Mouse (Mus musculus): Measurements from ENCODE around the gene Sfn. TPM values are rescaled to one million over a fixed set of nuclear protein-coding genes. Genes with fewer than 3 reads are reported as not detected.
A peak's percentile ranks its signal among the peaks of the same experiment; 100 is the strongest.
"Not testable (repeated sequence)": the region's sequence is repeated elsewhere in the genome, so short reads cannot be mapped to it uniquely, and the experiment has no call there.

Gene Sfn
- 2.7 and 3.9 TPM in 2 replicates for polyA plus RNA-seq (2014; fragmentation: Nextera tagmentation; extraction: Ambion mirVana)

DNA sequence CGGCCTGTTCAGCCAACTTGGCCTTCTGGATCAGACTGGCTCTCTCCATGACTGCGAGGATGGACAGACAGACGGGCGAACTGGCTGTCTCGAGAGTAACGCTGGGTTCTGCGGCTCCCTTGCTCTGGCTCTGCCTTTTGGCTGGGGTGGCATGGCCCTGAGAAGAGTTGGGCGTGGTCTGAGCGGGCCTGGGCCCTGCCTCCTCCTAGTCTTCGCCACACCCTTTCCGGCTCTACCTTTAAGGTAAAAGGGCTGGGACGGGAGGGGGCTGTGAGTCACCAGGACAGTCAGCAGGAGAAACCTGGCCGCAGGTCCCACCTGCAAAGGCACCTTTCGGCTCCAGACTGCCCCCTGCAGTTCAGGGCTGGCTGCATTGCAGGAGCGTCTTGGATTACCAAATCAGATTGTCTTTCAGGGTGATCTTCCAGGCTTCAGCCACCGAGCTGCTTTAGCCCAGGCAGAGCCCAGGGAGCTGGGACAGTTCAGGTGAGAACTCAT is at the start of gene Sfn:
Sfn (minus strand) TSS at position 448 of the 498 bp plus-strand sequence.
- Histone ChIP-seq H3K4me1 (replicated peaks; ENCODE audit: control insufficient read depth, insufficient read depth, low read length) (no peaks in the 10 kb centered on the region), H3K4me3 (replicated peaks; ENCODE audit: low read length) (no peak within 1 kb of the TSS), H3K9ac (no peak within 1 kb of the TSS), H3K9me3 (ENCODE audit: control insufficient read depth, low read length) (no peaks in the 10 kb centered on the region), H3K36me3 (replicated peaks; ENCODE audit: control insufficient read depth, insufficient read depth) (peaks cover 31% of the 10 kb centered on the region), H3K27ac (no peak within 1 kb of the TSS), H3K27me3 (ENCODE audit: control insufficient read depth, insufficient read depth, low read length) (peaks cover 57% of the 10 kb centered on the region), H3K4me2 (replicated peaks) (peak within 1 kb of the TSS; percentile 17)
- 3% methylated on average over 16 of the region's 16 CpGs for WGBS
- DNase-seq (ENCODE audit: low spot score) (no peak), ATAC-seq (ENCODE audit: low FRiP score) (no peak)

DNA sequence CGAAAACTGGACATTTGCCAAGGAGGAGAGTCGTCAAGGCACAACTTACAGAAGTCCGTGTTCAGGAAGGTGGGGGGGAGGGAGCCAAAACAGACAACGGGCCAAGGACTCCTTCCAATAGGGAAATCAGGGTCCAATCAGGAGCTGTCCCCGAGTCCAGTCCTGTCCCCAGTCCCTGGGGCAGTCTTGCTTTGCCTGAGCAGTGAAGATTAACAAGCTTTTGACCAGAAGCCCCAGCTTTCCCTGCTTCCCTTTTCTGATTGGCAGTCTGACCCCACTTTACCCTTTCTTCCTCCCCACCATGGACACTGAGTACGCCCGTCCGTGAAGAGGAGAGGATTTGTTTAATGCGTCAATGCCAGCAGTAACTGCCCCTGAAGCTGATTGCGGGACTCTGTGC is 49.5 kb upstream of the Sfn start:
- Histone ChIP-seq H3K4me3 (replicated peaks; ENCODE audit: low read length) (no peak overlapping the region), H3K9ac (no peak overlapping the region), H3K27ac (no peak overlapping the region), H3K9me3 (ENCODE audit: control insufficient read depth, low read length) (no peaks in the 10 kb centered on the region), H3K27me3 (ENCODE audit: control insufficient read depth, insufficient read depth, low read length) (no peaks in the 10 kb centered on the region), H3K4me1 (replicated peaks; ENCODE audit: control insufficient read depth, insufficient read depth, low read length) (no peaks in the 10 kb centered on the region), H3K36me3 (replicated peaks; ENCODE audit: control insufficient read depth, insufficient read depth) (no peaks in the 10 kb centered on the region), H3K4me2 (replicated peaks) (no peak overlapping the region)
- 47% methylated on average over 10 of the region's 10 CpGs for WGBS
- no peak for ATAC-seq (ENCODE audit: low FRiP score)
- no peak for DNase-seq (ENCODE audit: low spot score)

DNA sequence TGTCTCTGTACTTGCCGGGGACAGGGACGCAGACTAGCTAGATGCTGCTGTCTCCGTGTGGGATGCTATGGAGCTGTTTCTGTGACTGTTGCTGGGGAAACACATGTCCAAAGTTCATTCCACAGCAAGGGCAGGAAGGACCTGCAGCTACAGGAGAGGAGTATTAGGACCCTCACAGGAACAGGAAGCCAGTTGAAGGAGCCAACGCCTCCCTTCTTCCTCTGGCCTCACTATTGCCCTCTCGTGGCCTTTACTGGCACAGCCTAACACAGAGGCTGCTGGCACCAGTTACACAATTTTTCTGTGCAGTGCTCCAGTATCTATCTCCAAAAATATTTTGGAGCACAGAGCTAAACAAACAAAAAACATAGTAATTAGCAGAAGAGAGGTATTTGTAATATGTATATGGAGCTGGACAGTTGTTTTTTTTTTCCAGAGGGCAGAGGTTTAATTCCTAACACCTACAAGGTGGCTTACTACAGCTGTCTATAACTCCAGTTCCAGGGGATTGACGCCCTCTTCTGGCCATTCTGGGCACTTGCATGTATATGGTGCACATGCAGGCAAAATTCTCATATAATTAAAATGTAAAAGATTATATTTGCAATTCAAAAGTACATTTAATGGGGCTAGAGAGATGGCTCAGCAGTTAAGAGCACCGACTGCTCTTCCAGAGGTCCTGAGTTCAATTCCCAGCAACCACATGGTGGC is 48.2 kb upstream of the Sfn start, which contains the start of gene Zdhhc18:
Zdhhc18 (minus strand) TSS at position 166 of the 711 bp plus-strand sequence.
- no peaks in the 10 kb centered on the region for H3K4me1 ChIP-seq (replicated peaks; ENCODE audit: control insufficient read depth, insufficient read depth, low read length)
- H3K9me3 ChIP-seq (ENCODE audit: control insufficient read depth, low read length) = no peaks in the 10 kb centered on the region
- DNase-seq (ENCODE audit: low spot score) = peak; percentile 75
- no peaks in the 10 kb centered on the region for H3K27me3 ChIP-seq (ENCODE audit: control insufficient read depth, insufficient read depth, low read length)
- H3K27ac ChIP-seq = no peak within 1 kb of the TSS
- no peaks in the 10 kb centered on the region for H3K36me3 ChIP-seq (replicated peaks; ENCODE audit: control insufficient read depth, insufficient read depth)
- ATAC-seq (ENCODE audit: low FRiP score) = no peak
- no peak within 1 kb of the TSS for H3K9ac ChIP-seq
- peak within 1 kb of the TSS; percentile 38 for H3K4me2 ChIP-seq (replicated peaks)
- H3K4me3 ChIP-seq (replicated peaks; ENCODE audit: low read length) = 0 out of 2 replicates have a peak within 1 kb of the TSS, but pooled peaks have one; percentile 2
- WGBS = 34% methylated on average over 7 of the region's 7 CpGs

DNA sequence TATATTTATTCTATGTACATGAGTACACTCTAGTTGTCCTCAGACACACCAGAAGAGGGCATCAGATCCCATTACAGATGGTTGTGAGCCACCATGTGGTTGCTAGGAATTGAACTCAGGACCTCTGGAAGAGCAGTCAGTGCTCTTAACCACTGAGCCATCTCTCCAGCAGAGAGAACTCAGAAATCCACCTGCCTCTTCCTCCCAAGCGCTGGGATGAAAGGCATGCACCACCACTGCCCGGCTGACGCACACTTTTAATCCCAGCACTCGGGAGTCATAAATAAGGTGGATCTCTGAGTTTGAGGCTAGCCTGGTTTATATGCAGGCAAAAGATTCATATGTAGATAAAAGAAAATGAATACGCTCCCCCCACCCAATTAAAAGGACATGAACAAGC is 47.5 kb upstream of the Sfn start:
- ATAC-seq (ENCODE audit: low FRiP score); H3K4me1 ChIP-seq (replicated peaks; ENCODE audit: control insufficient read depth, insufficient read depth, low read length); DNase-seq (ENCODE audit: low spot score); H3K27me3 ChIP-seq (ENCODE audit: control insufficient read depth, insufficient read depth, low read length); H3K36me3 ChIP-seq (replicated peaks; ENCODE audit: control insufficient read depth, insufficient read depth); H3K27ac ChIP-seq; H3K9ac ChIP-seq; H3K9me3 ChIP-seq (ENCODE audit: control insufficient read depth, low read length): not testable (repeated sequence)
- 87% methylated on average over 5 of the region's 5 CpGs for WGBS
- 0 out of 2 replicates have a peak overlapping the region, but pooled peaks have one; percentile 2 for H3K4me3 ChIP-seq (replicated peaks; ENCODE audit: low read length)
- peak overlapping the region; percentile 38 for H3K4me2 ChIP-seq (replicated peaks)

DNA sequence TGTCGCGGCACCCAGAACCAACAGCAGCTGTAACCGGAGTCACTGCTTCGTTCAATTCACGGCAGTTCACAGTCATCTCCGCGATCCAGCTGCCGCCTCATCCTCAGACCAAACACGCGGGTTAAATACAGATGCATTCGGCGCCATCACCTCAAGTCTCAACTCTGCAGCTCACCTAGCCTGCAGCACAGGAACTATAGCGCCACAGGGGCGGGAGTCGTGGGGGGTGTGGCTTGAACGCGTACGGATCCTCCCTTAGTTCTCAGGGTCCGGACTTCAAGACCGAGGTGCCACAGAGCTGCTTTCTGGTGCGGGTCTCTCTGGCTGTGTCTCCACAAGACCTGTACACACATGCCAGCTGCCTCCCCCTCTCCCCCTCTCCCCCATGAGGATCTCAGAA is 43.7 kb upstream of the Sfn start:
- no peaks in the 10 kb centered on the region for H3K36me3 ChIP-seq (replicated peaks; ENCODE audit: control insufficient read depth, insufficient read depth)
- no peak overlapping the region for H3K4me3 ChIP-seq (replicated peaks; ENCODE audit: low read length)
- no peaks in the 10 kb centered on the region for H3K4me1 ChIP-seq (replicated peaks; ENCODE audit: control insufficient read depth, insufficient read depth, low read length)
- H3K4me2 ChIP-seq (replicated peaks) = no peak overlapping the region
- DNase-seq (ENCODE audit: low spot score) (no peak), ATAC-seq (ENCODE audit: low FRiP score) (no peak)
- H3K9ac ChIP-seq = no peak overlapping the region
- H3K9me3 ChIP-seq (ENCODE audit: control insufficient read depth, low read length) = no peaks in the 10 kb centered on the region
- H3K27me3 ChIP-seq (ENCODE audit: control insufficient read depth, insufficient read depth, low read length) = no peaks in the 10 kb centered on the region
- 51% methylated on average over 21 of the region's 21 CpGs for WGBS
- no peak overlapping the region for H3K27ac ChIP-seq

DNA sequence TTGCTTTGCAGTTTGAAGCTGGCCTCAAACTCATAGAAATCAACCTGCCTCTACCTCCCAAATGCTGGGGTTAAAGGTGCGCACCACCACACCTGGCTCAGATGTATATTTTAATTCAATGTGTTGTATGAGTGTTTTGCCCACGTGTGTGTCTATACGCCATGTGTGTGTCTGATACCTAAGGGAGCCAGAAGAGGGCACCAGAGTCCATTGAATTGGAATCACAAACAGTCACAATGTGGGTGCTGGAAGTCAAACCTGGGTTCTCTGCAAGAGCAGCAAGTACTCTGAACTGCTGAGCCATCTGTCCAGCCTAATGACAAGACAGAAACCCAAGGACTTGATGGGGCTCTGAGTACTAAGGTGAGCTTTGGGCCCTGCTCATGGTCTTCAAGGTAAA is 43.2 kb upstream of the Sfn start:
- H3K4me3 ChIP-seq (replicated peaks; ENCODE audit: low read length) = no peak overlapping the region
- 86% methylated on average over 3 of the region's 3 CpGs for WGBS
- H3K4me1 ChIP-seq (replicated peaks; ENCODE audit: control insufficient read depth, insufficient read depth, low read length) = no peaks in the 10 kb centered on the region
- no peaks in the 10 kb centered on the region for H3K9me3 ChIP-seq (ENCODE audit: control insufficient read depth, low read length)
- ATAC-seq (ENCODE audit: low FRiP score) = no peak
- no peak overlapping the region for H3K4me2 ChIP-seq (replicated peaks)
- H3K9ac ChIP-seq = no peak overlapping the region
- no peaks in the 10 kb centered on the region for H3K36me3 ChIP-seq (replicated peaks; ENCODE audit: control insufficient read depth, insufficient read depth)
- H3K27me3 ChIP-seq (ENCODE audit: control insufficient read depth, insufficient read depth, low read length) = no peaks in the 10 kb centered on the region
- DNase-seq (ENCODE audit: low spot score) = no peak
- no peak overlapping the region for H3K27ac ChIP-seq

- no peak for ATAC-seq (ENCODE audit: low FRiP score)
- WGBS = 91% methylated on average over 5 of the region's 5 CpGs
These were observed 32.1 kb upstream of the Sfn start for GRCm38 (mm10) chr4:133634043-133634410.

DNA sequence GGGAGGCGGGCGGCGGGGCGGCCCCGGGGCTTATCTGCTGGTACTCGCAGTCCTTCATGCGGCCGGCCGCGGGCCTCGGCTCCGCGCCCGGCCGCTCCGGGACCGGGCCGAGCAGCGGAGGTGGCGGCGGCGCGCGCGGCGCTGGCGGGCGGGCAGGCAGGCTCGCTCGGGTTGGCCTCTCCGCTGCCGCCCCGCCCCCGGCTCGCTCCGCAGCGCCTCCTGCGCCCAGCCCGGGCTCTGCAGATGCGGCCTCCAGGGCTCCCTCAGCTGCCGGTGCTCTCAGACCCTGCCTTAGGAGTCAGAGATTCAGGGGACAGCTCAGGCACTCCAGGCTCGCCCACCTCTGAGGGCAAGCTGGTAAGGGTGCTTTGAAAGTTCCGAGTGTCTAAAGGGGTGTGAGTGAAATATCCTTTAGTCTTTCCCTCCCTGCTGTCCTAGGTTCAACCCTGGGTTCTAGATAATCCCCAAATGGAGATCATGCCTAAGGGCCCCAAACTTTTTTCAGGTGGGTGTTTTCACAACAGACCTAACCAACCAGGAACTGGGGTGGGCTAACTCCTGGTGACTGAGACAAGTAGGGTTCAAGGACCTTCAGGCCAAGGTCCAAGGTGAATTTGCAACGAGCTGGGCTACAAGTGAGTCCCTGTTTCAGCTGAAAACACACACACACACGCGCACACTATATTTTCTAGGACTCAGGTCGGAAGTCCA is 31.5 kb upstream of the Sfn start:
- Histone ChIP-seq H3K9ac (peak overlapping the region; percentile 93), H3K27ac (peak overlapping the region; percentile 90)
- WGBS = 11% methylated on average over 30 of the region's 47 CpGs

More at GRCm38 (mm10) chr4:133634043-133634410, 32.1 kb upstream of the Sfn start:
- H3K4me1 ChIP-seq (replicated peaks; ENCODE audit: control insufficient read depth, insufficient read depth, low read length) = peaks cover 14% of the 10 kb centered on the region; the same call in 1 of the 2 replicates
- H3K9ac ChIP-seq = no peak overlapping the region
- no peaks in the 10 kb centered on the region for H3K36me3 ChIP-seq (replicated peaks; ENCODE audit: control insufficient read depth, insufficient read depth)
- no peak overlapping the region for H3K4me2 ChIP-seq (replicated peaks)
- no peak overlapping the region for H3K27ac ChIP-seq
- no peak overlapping the region for H3K4me3 ChIP-seq (replicated peaks; ENCODE audit: low read length)
- H3K9me3 ChIP-seq (ENCODE audit: control insufficient read depth, low read length) = no peaks in the 10 kb centered on the region
- H3K27me3 ChIP-seq (ENCODE audit: control insufficient read depth, insufficient read depth, low read length) = no peaks in the 10 kb centered on the region
- DNase-seq (ENCODE audit: low spot score) = no peak

More for the DNA sequence above, 31.5 kb upstream of the Sfn start:
- H3K4me3 ChIP-seq (replicated peaks; ENCODE audit: low read length) = peak overlapping the region; percentile 84
- H3K4me1 ChIP-seq (replicated peaks; ENCODE audit: control insufficient read depth, insufficient read depth, low read length) = peaks cover 14% of the 10 kb centered on the region; the same call in 1 of the 2 replicates
- H3K27me3 ChIP-seq (ENCODE audit: control insufficient read depth, insufficient read depth, low read length) = no peaks in the 10 kb centered on the region
- ATAC-seq (ENCODE audit: low FRiP score) (peak; percentile 89), DNase-seq (ENCODE audit: low spot score) (peak; percentile 91)
- no peaks in the 10 kb centered on the region for H3K9me3 ChIP-seq (ENCODE audit: control insufficient read depth, low read length)
- no peaks in the 10 kb centered on the region for H3K36me3 ChIP-seq (replicated peaks; ENCODE audit: control insufficient read depth, insufficient read depth)
- H3K4me2 ChIP-seq (replicated peaks) = peak overlapping the region; percentile 94

All from hindbrain, embryonic 14.5 days (tissue).